Mouse (Mus musculus): ENCODE measurements at regions not wholly inside any gene's neighbourhood (a gene's known extent, or its start where the extent isn't known, plus 50 kb on each side); places are given as distances from the start of the nearest gene placed in this dataset.

DNA sequence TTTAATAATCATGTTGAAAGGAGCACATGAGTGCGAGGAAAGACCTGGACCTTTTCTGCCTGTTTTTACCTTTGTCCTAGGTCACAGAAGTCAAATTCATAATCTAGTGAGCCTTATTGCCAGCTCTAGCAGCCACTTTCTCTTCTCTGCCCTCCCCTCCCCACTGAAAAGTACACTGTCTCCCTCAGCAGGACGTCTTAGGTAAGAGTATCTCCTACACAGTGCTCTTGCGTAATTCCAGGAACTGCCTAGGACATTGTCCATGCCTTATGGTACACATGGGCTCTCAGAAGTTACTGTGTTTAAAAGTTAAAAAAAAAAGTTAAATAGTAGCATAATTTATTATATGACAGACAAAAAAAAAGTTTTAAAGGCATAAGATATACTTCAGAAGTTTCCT is 100.7 kb upstream of the Irak1bp1 start:
- CTCF ChIA-PET = no interaction called here

DNA sequence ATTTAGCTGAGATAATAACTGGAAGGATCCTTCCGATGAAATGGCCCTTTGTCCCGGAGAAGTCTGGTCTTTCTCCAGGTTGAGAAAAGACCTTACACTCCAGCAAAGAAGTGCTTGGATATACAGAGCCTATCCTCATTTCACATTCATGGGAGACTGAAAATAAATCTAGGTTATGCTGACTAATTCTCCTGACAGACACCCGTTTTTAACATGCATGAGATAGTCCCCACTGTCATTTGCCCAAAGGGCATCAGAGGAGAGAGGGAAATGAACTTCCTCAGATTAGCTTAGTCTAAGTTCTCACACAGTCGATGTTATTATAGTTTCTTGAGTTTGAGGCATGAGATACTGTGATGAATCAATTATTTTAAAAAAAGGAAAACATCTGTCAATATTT is 99.7 kb upstream of the Irak1bp1 start:
- CTCF ChIA-PET = no interaction called here

DNA sequence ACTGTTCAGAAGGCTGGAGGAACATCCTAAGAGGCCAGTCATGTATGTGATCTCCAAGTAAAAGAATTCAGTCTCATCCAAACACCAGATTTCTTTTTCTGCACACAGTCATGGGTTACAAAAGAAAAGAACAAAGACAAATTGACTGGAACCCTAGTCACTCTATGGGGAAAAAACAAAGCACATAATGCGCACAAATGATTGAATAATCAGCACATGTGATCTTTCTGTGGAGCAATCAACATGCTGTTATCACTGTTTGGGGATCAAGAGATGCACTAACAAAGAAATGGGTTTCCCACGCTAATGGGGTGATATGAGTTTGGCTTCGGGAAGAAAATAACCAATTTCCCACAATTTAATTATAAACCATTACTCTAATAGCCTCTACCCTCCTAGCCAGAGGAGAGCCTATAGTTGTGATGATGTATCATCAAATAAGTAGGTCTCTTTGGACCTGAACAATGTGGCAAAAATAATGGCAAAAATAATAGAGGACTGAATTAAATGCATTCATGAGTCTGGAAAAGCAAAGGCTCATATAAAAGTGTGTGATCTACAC is 96.2 kb upstream of the Irak1bp1 start:
- CTCF ChIA-PET = no interaction called here

DNA sequence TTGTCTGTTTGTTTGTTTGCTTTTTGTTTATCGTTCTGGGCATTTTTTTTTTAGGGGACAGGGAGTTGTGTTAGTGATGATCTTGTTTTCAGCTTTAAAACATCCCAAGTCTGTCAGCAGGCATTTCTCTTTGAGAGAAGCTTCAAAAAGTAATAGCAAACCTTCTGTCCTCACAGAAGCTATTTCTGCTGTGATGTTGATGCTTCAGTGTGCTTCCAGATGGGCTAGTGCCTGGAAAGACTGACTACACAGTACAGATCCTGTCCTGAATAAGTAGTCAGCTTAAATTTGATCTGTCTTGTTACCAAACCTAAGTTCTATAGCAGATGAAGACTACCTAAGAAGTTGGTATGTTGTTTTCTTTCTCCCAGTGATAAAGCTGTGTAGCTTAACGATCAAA is 94.4 kb upstream of the Irak1bp1 start:
- CTCF ChIA-PET = no interaction called here

DNA sequence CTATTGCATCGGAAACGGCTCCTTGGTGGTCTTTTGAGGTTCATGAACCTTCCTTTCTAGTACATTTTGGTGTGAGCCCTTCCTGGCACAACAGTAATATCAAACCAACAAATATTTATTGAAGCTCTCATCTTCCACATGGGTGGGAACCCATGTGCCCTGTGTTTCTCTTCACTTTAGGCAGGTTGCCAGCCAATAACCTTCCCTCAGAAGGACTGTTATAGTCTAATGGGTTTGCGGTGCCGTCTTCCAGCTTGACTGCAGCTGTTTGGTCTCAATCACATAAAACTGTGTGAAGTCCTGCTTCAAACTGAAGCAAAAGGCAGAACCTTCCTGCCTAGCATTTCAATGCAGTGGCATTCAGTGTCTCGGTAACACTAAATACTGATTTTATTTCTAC is 69.4 kb upstream of the Irak1bp1 start:
- CTCF ChIA-PET = no interaction called here

DNA sequence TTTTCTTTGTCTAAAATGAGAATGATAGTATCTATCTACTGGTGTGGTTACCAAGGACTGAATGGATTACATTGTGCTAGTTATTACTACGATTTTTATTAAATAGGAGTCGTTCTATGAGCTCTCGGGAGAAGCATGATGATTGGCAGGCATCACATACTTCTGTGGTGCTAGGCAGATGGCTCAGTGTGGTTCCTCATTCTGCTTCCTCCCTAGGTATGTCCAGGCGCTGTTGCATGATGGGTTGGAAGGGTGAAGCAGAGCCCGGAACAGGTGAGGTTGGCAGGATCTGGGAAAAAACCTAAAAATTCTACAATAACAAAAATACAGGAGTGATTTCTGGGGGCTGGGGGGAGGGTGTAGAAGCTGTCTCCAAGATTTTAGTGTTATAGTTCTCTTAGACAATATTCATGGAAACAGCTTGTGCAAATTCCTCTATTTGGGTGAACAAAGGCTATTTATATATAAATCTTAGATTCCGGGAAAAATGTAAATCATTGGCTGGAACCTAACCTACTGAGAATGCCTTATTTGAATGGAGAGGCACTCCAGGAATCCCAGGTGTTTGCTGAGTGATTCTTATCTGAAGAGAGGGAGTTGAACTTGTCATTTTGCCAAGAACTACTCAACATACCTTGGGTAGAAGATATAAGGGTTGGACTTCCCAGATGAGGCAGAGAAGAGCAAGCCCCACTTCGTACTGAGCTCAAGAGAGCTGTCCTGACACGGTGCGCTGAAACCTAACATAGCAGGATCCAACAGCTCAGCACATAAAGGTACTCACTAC is 68.5 kb upstream of the Irak1bp1 start:
- CTCF ChIA-PET = interaction anchor here (0.6 kb wide), 1 partner anchor 1380 kb away, joined by 3 read pairs; no protein-coding TSS in a partner anchor

DNA sequence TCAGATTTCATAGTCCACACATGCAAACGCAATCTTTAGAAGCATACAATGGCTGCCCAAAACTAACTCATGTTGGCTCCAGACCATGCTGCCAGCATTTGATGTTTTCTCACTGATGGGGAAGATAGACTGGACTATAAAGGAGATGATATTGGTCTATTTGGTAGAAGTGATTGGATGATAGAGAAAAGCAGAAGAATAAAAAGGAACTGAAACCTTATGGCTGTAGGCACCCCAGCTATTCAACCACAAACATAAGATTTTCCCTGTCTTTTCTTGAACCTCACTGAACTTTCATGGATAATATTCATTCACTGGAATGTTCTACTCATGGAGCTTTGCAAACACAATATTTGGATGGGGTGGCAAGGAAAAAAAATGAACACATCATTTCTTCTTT is 65.7 kb upstream of the Irak1bp1 start:
- CTCF ChIA-PET = no interaction called here

Data from spleen, embryonic (tissue).